Mouse (Mus musculus): ENCODE data around the gene Ubiad1. TPM values are rescaled to one million over a fixed set of nuclear protein-coding genes. Genes with fewer than 3 reads are reported as not detected.

Ubiad1 gene
- polyA plus RNA-seq, 1 experiment from 2014 or later, result 17.7 TPM

- WGBS, result under 1% methylated on average over 56 of the region's 56 CpGs
- Histone ChIP-seq H3K4me3 (replicated peaks) (peak within 1 kb of the TSS; percentile 85), H3K27me3 (replicated peaks) (no peaks in the 10 kb centered on the region), H3K27ac (replicated peaks) (peak within 1 kb of the TSS; percentile 86), H3K36me3 (peaks cover 17% of the 10 kb centered on the region), H3K9me3 (replicated peaks) (no peaks in the 10 kb centered on the region), H3K4me1 (peaks cover 50% of the 10 kb centered on the region), H3K4me2 (peak within 1 kb of the TSS; percentile 78), H3K9ac (replicated peaks) (peak within 1 kb of the TSS; percentile 82)
- peak; percentile 97 for ATAC-seq (ENCODE audit: low FRiP score)
Observed at GRCm38 (mm10) chr4:148448179-148448852, 3.7 kb upstream of the Ubiad1 start, which contains the start of gene Mtor. Gene Mtor (plus strand): TSS chr4:148448611.

- Histone ChIP-seq H3K4me2 (no peak overlapping the region), H3K4me3 (replicated peaks) (no peak overlapping the region), H3K4me1 (peaks cover 42% of the 10 kb centered on the region), H3K36me3 (peaks cover 2% of the 10 kb centered on the region; the same call in 1 of the 2 replicates), H3K9me3 (replicated peaks) (no peaks in the 10 kb centered on the region), H3K27me3 (replicated peaks) (no peaks in the 10 kb centered on the region), H3K9ac (replicated peaks) (no peak overlapping the region), H3K27ac (replicated peaks) (no peak overlapping the region)
- 94% methylated on average over 7 of the region's 7 CpGs for WGBS
- ATAC-seq (ENCODE audit: low FRiP score), result no peak
Observed at GRCm38 (mm10) chr4:148442598-148442997, 2.0 kb downstream of the Ubiad1 start.

GRCm38 (mm10) chr4:148441931-148442330 is 2.6 kb downstream of the Ubiad1 start:
- Histone ChIP-seq H3K4me3 (replicated peaks) (no peak overlapping the region), H3K27me3 (replicated peaks) (no peaks in the 10 kb centered on the region), H3K36me3 (peaks cover 2% of the 10 kb centered on the region; the same call in 1 of the 2 replicates), H3K4me1 (peaks cover 40% of the 10 kb centered on the region), H3K4me2 (no peak overlapping the region), H3K9me3 (replicated peaks) (no peaks in the 10 kb centered on the region), H3K27ac (replicated peaks) (no peak overlapping the region), H3K9ac (replicated peaks) (no peak overlapping the region)
- WGBS, result 89% methylated on average over 5 of the region's 5 CpGs
- ATAC-seq (ENCODE audit: low FRiP score), result no peak

- no peak overlapping the region for H3K9ac ChIP-seq (replicated peaks)
- H3K9me3 ChIP-seq (replicated peaks), result no peaks in the 10 kb centered on the region
- H3K27me3 ChIP-seq (replicated peaks), result no peaks in the 10 kb centered on the region
- peaks cover 10% of the 10 kb centered on the region; the same call in 1 of the 2 replicates for H3K4me1 ChIP-seq
- H3K27ac ChIP-seq (replicated peaks), result peak overlapping the region; percentile 65
- 43% methylated on average over 6 of the region's 6 CpGs for WGBS
- peaks cover 3% of the 10 kb centered on the region; the same call in 1 of the 2 replicates for H3K36me3 ChIP-seq
- no peak overlapping the region for H3K4me2 ChIP-seq
- H3K4me3 ChIP-seq (replicated peaks), result no peak overlapping the region
- peak; percentile 70 for ATAC-seq (ENCODE audit: low FRiP score)
Observed at GRCm38 (mm10) chr4:148435657-148436330, 8.8 kb downstream of the Ubiad1 start.

GRCm38 (mm10) chr4:148435106-148435505 is 9.5 kb downstream of the Ubiad1 start:
- 80% methylated on average over 3 of the region's 3 CpGs for whole genome bisulfite sequencing
- H3K4me1 ChIP-seq, result peaks cover 10% of the 10 kb centered on the region; the same call in 1 of the 2 replicates
- ATAC-seq (ENCODE audit: low FRiP score), result no peak
- peak overlapping the region; percentile 65 for H3K27ac ChIP-seq (replicated peaks)
- no peak overlapping the region for H3K4me3 ChIP-seq (replicated peaks)
- H3K36me3 ChIP-seq, result peaks cover 3% of the 10 kb centered on the region; the same call in 1 of the 2 replicates
- H3K9ac ChIP-seq (replicated peaks), result no peak overlapping the region
- H3K27me3 ChIP-seq (replicated peaks), result no peaks in the 10 kb centered on the region
- no peaks in the 10 kb centered on the region for H3K9me3 ChIP-seq (replicated peaks)
- H3K4me2 ChIP-seq, result no peak overlapping the region

- no peak overlapping the region for H3K9ac ChIP-seq (replicated peaks)
- peaks cover 9% of the 10 kb centered on the region for H3K4me1 ChIP-seq
- no peaks in the 10 kb centered on the region for H3K9me3 ChIP-seq (replicated peaks)
- WGBS, result 74% methylated on average over 4 of the region's 4 CpGs
- H3K36me3 ChIP-seq, result 0 out of 2 replicates have a peak, but pooled peaks cover 3% of the 10 kb centered on the region
- no peak overlapping the region for H3K27ac ChIP-seq (replicated peaks)
- ATAC-seq (ENCODE audit: low FRiP score), result no peak
- no peak overlapping the region for H3K4me3 ChIP-seq (replicated peaks)
- no peak overlapping the region for H3K4me2 ChIP-seq
- H3K27me3 ChIP-seq (replicated peaks), result no peaks in the 10 kb centered on the region
Observed at GRCm38 (mm10) chr4:148434554-148434953, 10.0 kb downstream of the Ubiad1 start.

- no peak for ATAC-seq (ENCODE audit: low FRiP score)
- H3K9ac ChIP-seq (replicated peaks), result no peak overlapping the region
- 0 out of 2 replicates have a peak, but pooled peaks cover 3% of the 10 kb centered on the region for H3K36me3 ChIP-seq
- no peaks in the 10 kb centered on the region for H3K9me3 ChIP-seq (replicated peaks)
- no peak overlapping the region for H3K4me3 ChIP-seq (replicated peaks)
- H3K27ac ChIP-seq (replicated peaks), result no peak overlapping the region
- WGBS, result 90% methylated on average over 5 of the region's 5 CpGs
- no peaks in the 10 kb centered on the region for H3K27me3 ChIP-seq (replicated peaks)
- peaks cover 16% of the 10 kb centered on the region for H3K4me1 ChIP-seq
- no peak overlapping the region for H3K4me2 ChIP-seq
Observed at GRCm38 (mm10) chr4:148433813-148434212, 10.8 kb downstream of the Ubiad1 start.

GRCm38 (mm10) chr4:148433336-148433735 is 11.2 kb downstream of the Ubiad1 start:
- WGBS, result 77% methylated on average over 18 of the region's 18 CpGs
- ATAC-seq (ENCODE audit: low FRiP score), result no peak
- Histone ChIP-seq H3K4me1 (peaks cover 21% of the 10 kb centered on the region), H3K9ac (replicated peaks) (no peak overlapping the region), H3K4me3 (replicated peaks) (no peak overlapping the region), H3K27me3 (replicated peaks) (no peaks in the 10 kb centered on the region), H3K36me3 (0 out of 2 replicates have a peak, but pooled peaks cover 3% of the 10 kb centered on the region), H3K4me2 (no peak overlapping the region), H3K9me3 (replicated peaks) (no peaks in the 10 kb centered on the region), H3K27ac (replicated peaks) (no peak overlapping the region)

GRCm38 (mm10) chr4:148432488-148432887 is 12.1 kb downstream of the Ubiad1 start:
- Histone ChIP-seq H3K9ac (replicated peaks) (no peak overlapping the region), H3K9me3 (replicated peaks) (no peaks in the 10 kb centered on the region), H3K27ac (replicated peaks) (no peak overlapping the region), H3K4me2 (no peak overlapping the region), H3K4me3 (replicated peaks) (no peak overlapping the region), H3K27me3 (replicated peaks) (no peaks in the 10 kb centered on the region), H3K4me1 (peaks cover 26% of the 10 kb centered on the region), H3K36me3 (0 out of 2 replicates have a peak, but pooled peaks cover 3% of the 10 kb centered on the region)
- no peak for ATAC-seq (ENCODE audit: low FRiP score)
- WGBS, result 88% methylated on average over 4 of the region's 4 CpGs

GRCm38 (mm10) chr4:148430880-148431519 is 13.6 kb downstream of the Ubiad1 start:
- Histone ChIP-seq H3K27ac (replicated peaks) (no peak overlapping the region), H3K4me2 (no peak overlapping the region), H3K9me3 (replicated peaks) (no peaks in the 10 kb centered on the region), H3K9ac (replicated peaks) (no peak overlapping the region), H3K36me3 (0 out of 2 replicates have a peak, but pooled peaks cover 3% of the 10 kb centered on the region), H3K4me1 (peaks cover 32% of the 10 kb centered on the region), H3K27me3 (replicated peaks) (no peaks in the 10 kb centered on the region), H3K4me3 (replicated peaks) (no peak overlapping the region)
- no peak for ATAC-seq (ENCODE audit: low FRiP score)
- 80% methylated on average over 11 of the region's 11 CpGs for WGBS

- Histone ChIP-seq H3K36me3 (0 out of 2 replicates have a peak, but pooled peaks cover 3% of the 10 kb centered on the region), H3K4me2 (no peak overlapping the region), H3K27ac (replicated peaks) (no peak overlapping the region), H3K4me1 (peaks cover 27% of the 10 kb centered on the region), H3K4me3 (replicated peaks) (no peak overlapping the region), H3K9ac (replicated peaks) (no peak overlapping the region), H3K9me3 (replicated peaks) (no peaks in the 10 kb centered on the region), H3K27me3 (replicated peaks) (no peaks in the 10 kb centered on the region)
- ATAC-seq (ENCODE audit: low FRiP score), result 0 out of 2 replicates have a peak, but pooled peaks have one; percentile 40
- 31% methylated on average over 6 of the region's 6 CpGs for WGBS
Observed at GRCm38 (mm10) chr4:148429686-148430085, 14.9 kb downstream of the Ubiad1 start.
